Mouse (Mus musculus) thymus, adult 2 months (tissue): ENCODE data around the gene 1810049J17Rik.

Experiments used
- CTCF ChIP-seq: fragments of 200-500 bp; IDR thresholded peaks from 2 replicates; pipeline ENCODE4 v1.5.1; 2012; ENCODE audit warnings: mild to moderate bottlenecking, control low read depth, low read length, moderate library complexity, borderline replicate concordance; ENCODE audit not compliant: control insufficient read depth, poor library complexity, insufficient read depth; ENCODE audit errors: extremely low read depth
- POLR2A ChIP-seq: fragments of 200-500 bp; IDR thresholded peaks from 2 replicates; pipeline ENCODE4 v1.6.1; 2012; ENCODE audit warnings: mild to moderate bottlenecking, low read length, control low read depth, moderate library complexity; ENCODE audit not compliant: control insufficient read depth, poor library complexity, insufficient read depth; ENCODE audit errors: extremely low read depth

GRCm38 (mm10) chr15:12321091-12321787, 460 bp downstream of the 1810049J17Rik start, which contains the start of gene Golph3:
- TF ChIP-seq POLR2A (peak; percentile 80), CTCF (no peak)
